Mouse (Mus musculus) monocyte, adult 59 days (primary cell): Measurements from ENCODE around the gene Slc3a2. TPM values are rescaled to one million over a fixed set of nuclear protein-coding genes. Genes with fewer than 3 reads are reported as not detected.

Experiments used
- total RNA-seq, 2 experiments: library from RNA; stranded (reverse); gene quantifications; one replicate each; pipeline ENCODE4 v1.2.4; 2023

Gene Slc3a2
- 100 to 1,000 TPM; 198 to 224 TPM for total RNA-seq

DNA sequence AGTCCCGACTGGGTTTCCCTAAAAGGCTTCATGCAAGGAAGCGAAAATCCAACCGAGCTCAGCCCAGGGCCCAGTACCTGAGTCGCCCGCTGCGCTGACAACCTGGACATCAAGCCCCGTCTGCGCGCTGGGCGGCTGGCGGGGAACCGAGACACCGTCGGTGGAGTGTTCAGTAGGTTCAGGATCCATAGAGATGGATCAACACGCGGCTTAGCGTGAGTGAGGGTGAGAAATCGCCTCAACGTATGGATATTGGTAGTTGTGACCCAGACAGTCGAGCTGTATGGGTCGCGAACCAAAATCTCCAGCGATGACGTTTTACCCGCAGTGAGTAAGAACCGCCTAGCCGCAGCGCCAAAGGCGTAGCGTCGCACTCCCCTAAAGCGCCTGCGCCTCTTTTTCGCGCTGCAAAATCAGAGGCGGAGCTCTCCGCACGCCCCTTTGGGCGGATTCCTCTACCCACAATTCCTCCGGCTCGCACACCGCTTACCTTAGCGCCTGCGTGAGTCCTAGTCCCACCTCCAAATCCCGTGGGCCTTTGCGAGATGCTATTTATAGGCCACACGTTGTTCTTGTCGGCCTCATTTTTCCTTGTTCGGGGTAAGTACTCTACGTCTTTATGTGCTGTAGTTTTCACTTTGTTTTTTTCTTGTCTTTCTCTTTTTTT is at the start of gene Slc3a2:
Slc3a2 (minus strand) TSS at position 463 of the 667 bp plus-strand sequence.

DNA sequence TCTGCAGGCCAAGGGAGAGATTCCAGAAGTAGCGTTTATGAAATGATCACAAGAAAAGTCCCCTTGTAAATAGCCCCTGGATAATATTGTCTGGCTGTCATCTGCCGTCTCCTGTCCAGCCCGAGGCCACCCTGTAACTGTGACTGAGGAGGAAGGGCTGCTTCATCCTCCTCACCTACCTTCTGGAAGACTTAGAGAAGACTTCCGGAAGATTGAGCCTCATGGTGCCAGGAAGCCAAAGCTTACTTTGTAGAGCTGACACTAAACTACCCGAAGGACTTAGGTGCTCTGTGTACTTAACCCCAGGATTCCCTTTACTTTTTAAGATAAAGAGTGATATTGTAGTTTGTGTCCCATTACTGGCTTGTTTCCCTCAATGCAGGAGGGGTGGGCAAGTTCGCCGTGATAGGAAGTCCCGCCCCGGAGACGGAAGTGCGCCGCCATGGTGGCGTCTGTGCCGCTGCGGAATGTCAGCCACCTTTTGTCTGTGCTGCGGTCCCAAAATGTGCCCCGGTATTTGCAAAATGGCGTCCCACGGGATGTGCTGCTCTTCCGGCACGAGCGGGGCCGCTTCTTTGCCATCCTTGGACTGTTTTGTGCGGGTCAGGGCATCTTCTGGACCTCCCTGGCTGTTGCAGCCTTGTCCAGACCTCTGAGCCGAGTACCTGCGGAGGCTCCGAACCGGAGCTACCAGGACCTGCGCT is 47.5 kb upstream of the Slc3a2 start, which contains the start of gene Tmem223:
Tmem223 (plus strand) TSS at position 430 of the 704 bp plus-strand sequence.

DNA sequence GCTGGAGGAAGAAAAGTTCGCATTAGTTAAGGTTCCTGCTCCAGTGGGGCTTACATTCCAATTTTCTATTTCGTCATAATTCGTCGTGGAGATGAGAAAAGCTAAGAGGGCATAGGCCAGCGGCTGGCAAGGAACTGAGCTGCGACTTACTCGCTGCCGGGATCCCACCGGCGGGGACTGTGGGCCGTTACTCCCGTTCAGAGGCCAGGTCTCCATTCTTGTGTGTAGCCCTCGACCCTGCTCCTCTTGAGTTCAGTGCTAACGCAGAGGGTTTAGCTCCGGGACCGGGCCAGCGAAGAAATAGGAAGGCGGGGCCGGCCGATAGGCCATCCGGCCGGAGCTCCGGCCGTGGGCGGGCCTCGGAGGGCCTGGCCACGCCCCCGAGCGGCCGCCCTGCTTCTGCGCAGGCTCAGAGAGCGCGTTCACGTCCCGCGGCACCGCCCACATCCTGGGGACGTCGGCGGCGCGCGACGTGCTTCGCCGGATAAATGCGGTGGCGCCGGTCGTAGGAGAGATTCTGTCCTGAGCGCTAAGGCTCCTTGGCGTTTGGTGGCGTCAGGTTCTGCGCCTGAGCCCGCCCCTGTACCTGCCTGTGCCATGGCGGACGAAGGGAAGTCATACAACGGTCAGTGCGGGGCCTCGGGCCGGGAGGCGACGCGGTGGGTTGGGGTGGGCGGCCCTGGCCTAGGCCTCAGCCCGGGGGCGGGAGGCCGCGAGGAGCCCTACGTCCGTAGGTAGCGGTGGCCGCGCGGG is 33.6 kb upstream of the Slc3a2 start, which contains the start of gene Nxf1:
Nxf1 (plus strand) TSS at position 439 of the 753 bp plus-strand sequence.

DNA sequence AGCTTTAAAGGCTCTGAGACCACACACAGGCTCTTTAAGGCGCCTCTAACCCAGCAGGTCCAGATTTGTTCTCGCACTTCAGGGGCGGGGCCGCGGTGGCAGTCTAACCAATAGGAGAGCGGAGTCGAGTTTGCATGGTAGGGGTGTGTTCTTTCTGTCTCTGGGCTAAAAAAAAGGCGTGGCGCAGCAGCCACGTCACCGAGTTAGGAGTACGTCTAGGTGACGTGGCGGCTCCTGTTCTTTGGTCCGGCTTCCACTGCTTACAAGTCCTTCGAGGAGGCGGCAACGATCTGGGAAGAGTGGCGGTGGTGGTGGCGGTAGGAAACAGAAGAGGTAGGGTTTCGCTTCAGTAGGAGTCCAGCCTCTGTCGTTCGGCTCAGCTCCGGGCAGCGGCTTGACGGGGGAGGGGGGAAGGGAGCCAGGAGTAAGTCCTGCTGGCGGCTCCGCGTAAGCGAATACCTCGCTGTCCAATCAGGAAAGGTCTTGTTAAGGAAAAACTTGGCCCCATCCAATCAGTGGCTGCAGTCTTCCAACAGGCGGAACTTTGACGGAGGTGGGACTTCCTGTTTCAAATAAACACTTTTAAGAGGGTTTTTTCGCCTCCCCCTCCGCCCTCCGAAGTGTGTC is 18.2 kb upstream of the Slc3a2 start, which contains the start of gene Stx5a:
Stx5a (plus strand) TSS at position 171 of the 627 bp plus-strand sequence.

DNA sequence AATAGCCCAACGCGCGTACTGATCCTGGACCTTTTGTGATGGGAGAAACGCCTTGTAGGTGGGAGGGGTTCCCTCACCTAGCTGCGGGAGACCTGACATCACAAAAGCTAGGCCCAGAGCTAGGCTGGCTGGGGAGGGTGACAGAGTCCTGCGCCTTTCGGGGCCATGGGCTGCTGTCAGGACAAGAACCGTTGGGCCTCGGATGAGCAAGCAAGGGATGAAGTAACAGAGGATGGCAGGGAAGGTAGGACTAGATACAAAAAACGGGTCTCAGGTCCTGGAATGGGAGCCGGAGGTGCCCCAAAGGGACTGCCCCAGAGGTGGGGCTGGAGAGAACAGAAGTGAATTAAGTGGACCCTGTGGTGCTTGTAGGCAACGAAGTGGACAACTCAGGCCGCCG is 17.4 kb upstream of the Slc3a2 start, which contains the start of gene 1700092M07Rik:
1700092M07Rik (plus strand) TSS at position 116 of the 400 bp plus-strand sequence.

DNA sequence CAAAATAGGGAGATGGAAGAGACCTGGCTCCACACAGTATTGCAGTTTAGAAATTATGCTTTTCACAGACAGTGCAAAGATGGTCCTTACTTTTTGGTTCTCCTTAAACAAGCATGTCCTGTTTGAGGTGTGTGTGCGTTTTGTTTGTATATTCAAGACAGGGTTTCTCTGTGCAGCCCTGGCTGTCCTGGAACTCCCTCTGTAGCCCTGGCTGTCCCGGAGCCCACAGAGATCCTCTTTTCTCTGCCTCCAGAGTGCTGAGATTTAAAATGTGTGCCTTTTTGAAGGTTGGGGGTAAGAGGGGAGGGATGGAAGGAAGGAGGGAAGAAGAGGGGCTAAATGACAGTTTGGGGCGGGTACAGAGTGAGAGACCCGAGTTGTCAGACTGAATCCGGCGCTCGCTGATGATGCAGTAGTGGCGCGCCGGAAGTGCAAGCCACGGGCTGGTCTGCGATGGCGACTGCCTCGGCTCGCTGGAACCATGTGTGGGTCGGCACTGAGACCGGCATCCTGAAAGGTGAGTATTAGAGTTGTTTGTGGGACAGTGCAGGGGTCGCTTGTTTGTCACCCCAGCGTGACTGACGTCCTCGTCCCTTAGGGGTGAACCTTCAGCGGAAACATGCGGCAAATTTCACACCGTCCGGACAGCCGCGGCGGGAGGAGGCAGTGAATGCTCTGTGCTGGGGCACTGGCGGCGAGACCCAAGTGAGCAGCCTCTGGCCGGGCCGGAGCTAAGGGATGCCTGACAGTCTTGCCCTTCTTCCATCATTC is 12.4 kb upstream of the Slc3a2 start, which contains the start of gene Wdr74:
Wdr74 (plus strand) TSS at position 439 of the 771 bp plus-strand sequence.

DNA sequence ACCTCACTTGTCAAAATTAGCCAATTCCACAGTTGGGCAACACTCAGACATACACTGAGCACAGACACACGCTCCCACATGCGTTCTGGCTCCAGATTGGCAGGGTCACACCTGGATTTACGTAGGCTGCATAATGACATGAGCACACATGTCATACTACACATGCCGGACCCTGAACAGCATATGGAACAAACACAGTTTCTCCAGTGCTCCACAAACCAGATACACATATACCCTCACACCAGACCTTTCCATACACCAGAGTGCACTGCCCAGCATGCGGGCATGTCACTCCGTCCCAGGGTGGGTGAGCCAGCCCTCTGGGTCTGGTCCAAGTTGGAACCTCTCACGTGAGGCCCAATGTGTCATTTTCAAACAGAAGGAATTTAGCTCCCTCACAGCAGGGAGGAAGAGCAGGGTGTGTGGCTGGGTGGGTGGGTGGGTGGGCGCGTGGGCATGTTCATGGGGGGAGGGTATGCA is 59.8 kb downstream of the Slc3a2 start, which contains the start of gene Chrm1:
Chrm1 (plus strand) TSS at position 430 of the 480 bp plus-strand sequence.

Other genes with a start within 250 kb of the Slc3a2 start
- gene Slc22a8, start 132.1 kb downstream of the Slc3a2 start, total RNA-seq: not detected
- gene Slc22a6, start 105.3 kb downstream of the Slc3a2 start, total RNA-seq: not detected
- gene Chrm1, start 59.6 kb downstream of the Slc3a2 start, total RNA-seq: not detected
- gene Wdr74, start 12.5 kb upstream of the Slc3a2 start, total RNA-seq: 10 to 100 TPM; 41.0 to 42.9 TPM
- 1 to 10 TPM in 1 of 2 experiments, not detected in 1; 1.8 TPM for gene 1700092M07Rik, start 17.3 kb upstream of the Slc3a2 start, total RNA-seq
- 100 to 1,000 TPM; 158 to 163 TPM for gene Stx5a, start 18.0 kb upstream of the Slc3a2 start, total RNA-seq
- 100 to 1,000 TPM; 220 to 231 TPM for gene Nxf1, start 33.7 kb upstream of the Slc3a2 start, total RNA-seq
- 10 to 100 TPM; 30.2 to 33.8 TPM for gene Tmem223, start 47.6 kb upstream of the Slc3a2 start, total RNA-seq
- 100 to 1,000 TPM; 114 to 120 TPM for gene Tmem179b, start 51.1 kb upstream of the Slc3a2 start, total RNA-seq
- 10 to 100 TPM; 11.3 to 13.8 TPM for gene Taf6l, start 63.0 kb upstream of the Slc3a2 start, total RNA-seq
- 10 to 100 TPM; 57.5 to 68.0 TPM for gene Polr2g, start 75.2 kb upstream of the Slc3a2 start, total RNA-seq
- gene Zbtb3, start 79.2 kb upstream of the Slc3a2 start, total RNA-seq: 1 to 10 TPM; 2.1 to 3.1 TPM
- gene Ttc9c, start 96.0 kb upstream of the Slc3a2 start, total RNA-seq: 10 to 100 TPM; 31.1 to 35.2 TPM
- 100 to 1,000 TPM; 107 to 124 TPM for gene Hnrnpul2, start 96.6 kb upstream of the Slc3a2 start, total RNA-seq
- 10 to 100 TPM; 21.6 to 27.8 TPM for gene AC129217.1, start 106.4 kb upstream of the Slc3a2 start, total RNA-seq
- gene Bscl2, start 114.1 kb upstream of the Slc3a2 start, total RNA-seq: 100 to 1,000 TPM in 1 of 2 experiments, 10 to 100 TPM in 1; 97.1 to 109 TPM
- gene Gng3, start 115.8 kb upstream of the Slc3a2 start, total RNA-seq: not detected
- under 1 TPM; 0.27 to 0.55 TPM for gene Lrrn4cl, start 127.4 kb upstream of the Slc3a2 start, total RNA-seq
- gene Ubxn1, start 148.1 kb upstream of the Slc3a2 start, total RNA-seq: 100 to 1,000 TPM; 107 to 138 TPM
- 10 to 100 TPM; 19.3 to 24.4 TPM for gene Uqcc3, start 157.6 kb upstream of the Slc3a2 start, total RNA-seq
- 10 to 100 TPM; 11.6 to 16.5 TPM for gene Lbhd1, start 160.4 kb upstream of the Slc3a2 start, total RNA-seq
- not detected for gene Gm49403, start 160.6 kb upstream of the Slc3a2 start, total RNA-seq
- gene 1810009A15Rik, start 165.5 kb upstream of the Slc3a2 start, total RNA-seq: 10 to 100 TPM; 32.3 to 36.4 TPM
- gene Gm49416, start 165.6 kb upstream of the Slc3a2 start, total RNA-seq: 1 to 10 TPM in 1 of 2 experiments, not detected in 1; 6.1 TPM
- gene Ints5, start 169.6 kb upstream of the Slc3a2 start, total RNA-seq: 10 to 100 TPM; 13.1 to 16.0 TPM
- 100 to 1,000 TPM; 114 to 122 TPM for gene Ganab, start 174.7 kb upstream of the Slc3a2 start, total RNA-seq
- 10 to 100 TPM; 48.9 to 52.6 TPM for gene B3gat3, start 197.0 kb upstream of the Slc3a2 start, total RNA-seq
- gene Rom1, start 206.0 kb upstream of the Slc3a2 start, total RNA-seq: 1 to 10 TPM; 2.6 to 3.1 TPM
- 10 to 100 TPM; 62.0 to 62.9 TPM for gene Eml3, start 206.2 kb upstream of the Slc3a2 start, total RNA-seq
- 100 to 1,000 TPM; 112 to 114 TPM for gene Mta2, start 218.5 kb upstream of the Slc3a2 start, total RNA-seq
- 10 to 100 TPM; 15.6 to 15.7 TPM for gene Tut1, start 230.5 kb upstream of the Slc3a2 start, total RNA-seq
- gene Eef1g, start 243.7 kb upstream of the Slc3a2 start, total RNA-seq: 100 to 1,000 TPM; 194 to 241 TPM